Mouse (Mus musculus): ENCODE measurements around the gene Dnmbp. TPM values are rescaled to one million over a fixed set of nuclear protein-coding genes. Genes with fewer than 3 reads are reported as not detected.
A peak's percentile ranks its signal among the peaks of the same experiment; 100 is the strongest.

Gene Dnmbp
- polyA plus RNA-seq, 1 experiment, result 13.9 TPM

DNA sequence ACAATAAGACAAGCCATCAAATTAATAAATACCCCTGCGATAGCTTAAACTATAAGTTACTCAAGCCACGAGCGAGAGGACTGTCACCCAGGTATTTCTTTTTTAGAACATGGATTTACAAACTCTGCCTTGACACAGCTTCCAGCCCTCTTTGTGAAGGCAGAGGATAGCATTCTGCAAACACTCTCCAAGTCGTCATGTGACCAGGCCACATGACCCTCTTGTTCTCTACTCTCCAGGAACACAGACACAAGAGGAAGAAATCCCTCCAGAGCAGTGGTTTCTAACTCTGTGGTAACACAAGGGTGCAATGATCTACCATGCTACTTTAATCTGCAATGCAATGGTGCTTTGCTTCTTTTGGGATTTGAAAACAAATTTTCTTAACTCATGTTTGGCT, 69.6 kb downstream of the Dnmbp start:
- Histone ChIP-seq H3K27me3 (replicated peaks; ENCODE audit: control insufficient read depth, insufficient read depth, low read length) (no peaks in the 10 kb centered on the region), H3K36me3 (ENCODE audit: control insufficient read depth, insufficient read depth, low read length) (peaks cover 3% of the 10 kb centered on the region), H3K4me3 (ENCODE audit: insufficient read depth, low read depth, low read length) (no peak overlapping the region), H3K27ac (ENCODE audit: insufficient read depth, low read depth, low read length) (no peak overlapping the region), H3K4me1 (ENCODE audit: control insufficient read depth, insufficient read depth, low read length) (no peaks in the 10 kb centered on the region)
- no peak for DNase-seq
- 93% methylated on average over 4 of the region's 4 CpGs for WGBS
- no peak for TF ChIP-seq POLR2A (IDR thresholded peaks at IDR 0.05; ENCODE audit: low read depth, low read length)
- TF ChIP-seq CTCF (conservative IDR thresholded peaks at IDR 0.05; ENCODE audit: insufficient read depth, insufficient read length, low read depth, low read length), result no peak

DNA sequence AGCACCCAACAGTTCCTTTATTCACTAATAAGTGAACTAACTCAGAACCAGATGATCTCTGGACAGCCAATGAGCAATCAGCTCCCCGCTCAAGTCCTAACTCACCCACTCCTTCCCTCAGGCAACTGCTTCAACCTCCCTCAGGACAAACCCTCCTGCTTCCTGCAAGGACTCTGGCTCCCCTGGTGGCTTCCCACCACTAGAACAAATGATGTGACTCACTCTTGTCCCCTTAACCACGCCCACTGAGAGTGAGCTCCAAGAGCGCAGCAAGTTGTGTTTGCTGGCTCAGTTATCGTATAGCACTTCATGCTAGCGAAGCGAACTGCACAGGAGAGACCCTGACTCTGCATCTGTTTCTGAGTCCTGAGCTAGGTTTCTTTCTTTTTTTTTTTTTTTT, 82.6 kb downstream of the Dnmbp start:
- Histone ChIP-seq H3K36me3 (ENCODE audit: control insufficient read depth, insufficient read depth, low read length) (peaks cover 7% of the 10 kb centered on the region), H3K4me1 (ENCODE audit: control insufficient read depth, insufficient read depth, low read length) (no peaks in the 10 kb centered on the region), H3K4me3 (ENCODE audit: insufficient read depth, low read depth, low read length) (no peak overlapping the region), H3K27me3 (replicated peaks; ENCODE audit: control insufficient read depth, insufficient read depth, low read length) (no peaks in the 10 kb centered on the region), H3K27ac (ENCODE audit: insufficient read depth, low read depth, low read length) (no peak overlapping the region)
- TF ChIP-seq CTCF (conservative IDR thresholded peaks at IDR 0.05; ENCODE audit: insufficient read depth, insufficient read length, low read depth, low read length), result no peak
- no peak for TF ChIP-seq POLR2A (IDR thresholded peaks at IDR 0.05; ENCODE audit: low read depth, low read length)
- DNase-seq, result no peak
- WGBS, result 89% methylated on average over 6 of the region's 6 CpGs

DNA sequence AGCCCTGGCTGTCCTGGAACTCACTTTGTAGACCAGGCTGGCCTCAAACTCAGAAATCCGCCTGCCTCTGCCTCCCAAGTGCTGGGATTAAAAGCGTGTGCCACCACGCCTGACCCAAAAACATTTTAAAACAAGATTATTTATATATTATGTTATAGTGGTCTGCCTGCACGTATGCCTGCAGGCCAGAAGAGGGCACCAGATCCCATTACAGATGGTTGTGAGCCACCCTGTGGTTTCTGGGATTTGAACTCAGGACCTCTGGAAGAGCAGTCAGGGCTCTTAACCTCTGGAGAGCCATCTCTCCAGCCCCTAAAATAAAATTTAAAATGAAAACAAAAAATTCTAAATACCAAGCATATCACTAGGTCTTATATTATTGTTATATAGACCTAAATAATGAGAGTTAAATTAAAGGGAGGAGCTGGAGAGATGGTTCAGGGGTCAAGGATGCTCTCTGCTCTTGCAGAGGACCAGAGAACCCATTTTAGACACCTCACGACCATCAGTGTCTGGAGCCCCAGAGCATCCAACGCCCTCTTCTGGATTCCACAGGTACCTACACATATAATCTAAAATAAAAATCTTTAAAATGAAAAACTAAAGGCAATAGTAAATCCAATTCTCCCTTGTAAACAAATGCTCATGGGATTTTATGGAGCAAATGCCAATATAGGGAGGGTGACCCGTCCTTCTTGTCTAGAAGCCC, 87.0 kb downstream of the Dnmbp start:
- DNase-seq, result no peak
- Histone ChIP-seq H3K27ac (ENCODE audit: insufficient read depth, low read depth, low read length) (no peak overlapping the region), H3K36me3 (ENCODE audit: control insufficient read depth, insufficient read depth, low read length) (peaks cover 5% of the 10 kb centered on the region), H3K4me1 (ENCODE audit: control insufficient read depth, insufficient read depth, low read length) (no peaks in the 10 kb centered on the region), H3K4me3 (ENCODE audit: insufficient read depth, low read depth, low read length) (no peak overlapping the region), H3K27me3 (replicated peaks; ENCODE audit: control insufficient read depth, insufficient read depth, low read length) (no peaks in the 10 kb centered on the region)
- WGBS, result 83% methylated on average over 7 of the region's 7 CpGs
- TF ChIP-seq CTCF (conservative IDR thresholded peaks at IDR 0.05; ENCODE audit: insufficient read depth, insufficient read length, low read depth, low read length), result 0 out of 2 replicates have a peak, but pooled peaks have one; percentile 30
- no peak for TF ChIP-seq POLR2A (IDR thresholded peaks at IDR 0.05; ENCODE audit: low read depth, low read length)

DNA sequence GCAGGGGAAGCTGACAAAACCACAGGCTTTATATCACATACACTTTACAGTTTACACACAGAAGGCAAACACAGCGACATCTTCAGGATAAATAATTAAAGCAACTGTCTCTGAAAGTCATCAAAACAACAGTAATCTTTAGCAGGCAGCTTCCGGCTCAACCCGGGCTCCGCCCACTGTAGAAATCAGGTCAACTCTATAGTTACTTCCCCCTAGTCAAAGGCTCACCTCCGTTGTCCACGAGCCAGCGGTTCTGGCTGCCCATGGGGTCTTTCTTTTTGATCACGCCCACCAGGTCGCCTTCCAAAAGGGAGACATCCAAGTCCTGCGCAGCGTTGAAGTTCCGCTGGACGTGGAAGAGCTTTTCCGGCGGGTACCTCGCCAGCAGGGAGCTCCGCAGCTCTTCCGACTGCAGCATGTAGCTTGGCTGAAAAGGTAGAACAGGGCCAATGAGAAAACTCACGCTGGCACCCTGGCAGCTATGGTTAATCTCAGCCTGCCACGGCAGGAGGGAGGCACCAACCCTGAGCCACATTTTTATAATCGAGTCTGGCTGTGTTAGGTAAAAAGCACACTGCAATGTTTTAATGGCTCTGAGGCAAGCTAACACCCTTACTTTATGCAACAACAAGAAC, 87.9 kb downstream of the Dnmbp start:
- Histone ChIP-seq H3K27me3 (replicated peaks; ENCODE audit: control insufficient read depth, insufficient read depth, low read length) (no peaks in the 10 kb centered on the region), H3K4me3 (ENCODE audit: insufficient read depth, low read depth, low read length) (no peak overlapping the region), H3K4me1 (ENCODE audit: control insufficient read depth, insufficient read depth, low read length) (no peaks in the 10 kb centered on the region), H3K27ac (ENCODE audit: insufficient read depth, low read depth, low read length) (no peak overlapping the region), H3K36me3 (ENCODE audit: control insufficient read depth, insufficient read depth, low read length) (peaks cover 7% of the 10 kb centered on the region)
- DNase-seq, result peak; percentile 53
- 80% methylated on average over 21 of the region's 21 CpGs for WGBS
- TF ChIP-seq CTCF (conservative IDR thresholded peaks at IDR 0.05; ENCODE audit: insufficient read depth, insufficient read length, low read depth, low read length) (no peak), POLR2A (IDR thresholded peaks at IDR 0.05; ENCODE audit: low read depth, low read length) (no peak)

DNA sequence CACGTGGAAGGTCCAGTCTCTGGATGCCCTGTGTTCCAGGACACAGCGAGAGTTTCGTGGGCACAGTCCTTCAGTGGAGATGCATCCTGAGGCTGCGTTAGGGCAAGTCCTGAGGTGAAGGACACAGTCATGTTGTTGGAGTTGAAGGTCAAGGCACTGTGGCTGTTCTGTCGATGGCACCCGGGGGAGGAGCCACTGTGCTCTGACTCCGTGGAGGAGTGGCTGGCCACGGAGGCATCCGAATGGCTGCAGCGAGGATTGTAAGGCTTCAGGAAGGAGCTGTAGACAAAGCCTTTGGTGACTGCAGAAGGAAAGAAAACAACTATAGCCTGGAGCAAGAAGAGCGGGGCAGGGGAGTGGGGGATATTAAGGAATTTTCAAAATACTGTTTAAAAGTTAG, 90.0 kb downstream of the Dnmbp start:
- no peaks in the 10 kb centered on the region for H3K27me3 ChIP-seq (replicated peaks; ENCODE audit: control insufficient read depth, insufficient read depth, low read length)
- no peak for DNase-seq
- TF ChIP-seq CTCF (conservative IDR thresholded peaks at IDR 0.05; ENCODE audit: insufficient read depth, insufficient read length, low read depth, low read length), result no peak
- no peak for TF ChIP-seq POLR2A (IDR thresholded peaks at IDR 0.05; ENCODE audit: low read depth, low read length)
- H3K27ac ChIP-seq (ENCODE audit: insufficient read depth, low read depth, low read length), result no peak overlapping the region
- H3K4me3 ChIP-seq (ENCODE audit: insufficient read depth, low read depth, low read length), result no peak overlapping the region
- H3K4me1 ChIP-seq (ENCODE audit: control insufficient read depth, insufficient read depth, low read length), result no peaks in the 10 kb centered on the region
- WGBS, result 74% methylated on average over 11 of the region's 11 CpGs
- peaks cover 9% of the 10 kb centered on the region for H3K36me3 ChIP-seq (ENCODE audit: control insufficient read depth, insufficient read depth, low read length)

DNA sequence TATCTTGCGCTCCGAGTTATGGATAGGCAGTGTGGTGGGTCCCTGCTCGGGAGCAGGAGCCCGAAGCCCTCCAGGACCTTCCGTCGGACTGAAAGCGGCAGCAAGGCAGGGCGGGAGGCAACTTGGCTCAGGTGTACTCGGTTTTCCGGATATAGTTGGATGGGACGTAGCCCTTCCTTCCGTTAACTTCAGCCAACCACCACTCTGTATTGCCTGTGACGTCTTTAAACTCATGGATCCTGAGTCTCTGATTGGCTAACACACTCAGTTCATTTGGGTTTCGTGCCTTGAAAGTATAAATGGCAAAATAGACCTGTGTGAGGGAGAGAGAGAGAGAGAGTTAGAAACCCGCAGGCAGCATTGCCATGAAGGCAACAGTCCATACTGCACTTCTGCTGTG, 92.0 kb downstream of the Dnmbp start:
- H3K36me3 ChIP-seq (ENCODE audit: control insufficient read depth, insufficient read depth, low read length), result peaks cover 7% of the 10 kb centered on the region
- TF ChIP-seq POLR2A (IDR thresholded peaks at IDR 0.05; ENCODE audit: low read depth, low read length), result no peak
- no peak for TF ChIP-seq CTCF (conservative IDR thresholded peaks at IDR 0.05; ENCODE audit: insufficient read depth, insufficient read length, low read depth, low read length)
- H3K27me3 ChIP-seq (replicated peaks; ENCODE audit: control insufficient read depth, insufficient read depth, low read length), result no peaks in the 10 kb centered on the region
- H3K4me3 ChIP-seq (ENCODE audit: insufficient read depth, low read depth, low read length), result no peak overlapping the region
- H3K27ac ChIP-seq (ENCODE audit: insufficient read depth, low read depth, low read length), result no peak overlapping the region
- no peak for DNase-seq
- no peaks in the 10 kb centered on the region for H3K4me1 ChIP-seq (ENCODE audit: control insufficient read depth, insufficient read depth, low read length)
- 96% methylated on average over 15 of the region's 15 CpGs for WGBS

DNA sequence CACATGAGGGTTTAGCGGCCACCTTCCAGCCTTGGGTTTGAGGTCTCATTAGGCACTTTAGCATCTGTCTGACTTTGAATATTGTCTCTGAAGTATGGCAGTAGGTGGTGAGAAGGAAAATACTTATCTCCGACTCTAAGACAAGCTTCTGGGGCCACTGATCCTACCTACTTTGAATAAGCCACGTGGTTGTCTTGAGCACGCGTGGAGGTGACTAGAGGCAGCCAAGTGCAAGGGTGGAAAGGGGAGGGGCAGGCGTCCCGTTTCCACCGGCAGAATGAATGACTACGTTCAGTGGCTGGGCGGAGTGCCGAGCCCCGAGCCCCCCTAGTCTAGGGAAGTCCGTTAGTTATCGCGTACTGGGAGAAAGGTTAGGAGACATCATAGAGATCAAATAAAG, 92.9 kb downstream of the Dnmbp start:
- TF ChIP-seq POLR2A (IDR thresholded peaks at IDR 0.05; ENCODE audit: low read depth, low read length), result no peak
- no peak for TF ChIP-seq CTCF (conservative IDR thresholded peaks at IDR 0.05; ENCODE audit: insufficient read depth, insufficient read length, low read depth, low read length)
- Histone ChIP-seq H3K36me3 (ENCODE audit: control insufficient read depth, insufficient read depth, low read length) (peaks cover 7% of the 10 kb centered on the region), H3K27me3 (replicated peaks; ENCODE audit: control insufficient read depth, insufficient read depth, low read length) (no peaks in the 10 kb centered on the region), H3K27ac (ENCODE audit: insufficient read depth, low read depth, low read length) (no peak overlapping the region), H3K4me3 (ENCODE audit: insufficient read depth, low read depth, low read length) (no peak overlapping the region), H3K4me1 (ENCODE audit: control insufficient read depth, insufficient read depth, low read length) (no peaks in the 10 kb centered on the region)
- DNase-seq, result no peak
- WGBS, result 85% methylated on average over 15 of the region's 15 CpGs
